Mouse (Mus musculus) forebrain, postnatal 0 days (tissue): ENCODE data around the gene Abracl. TPM values are rescaled to one million over a fixed set of nuclear protein-coding genes. Genes with fewer than 3 reads are reported as not detected.

Source experiments
- ATAC-seq: fragments of 200-750 bp; cut with Nextera tagmentation; 2 replicates; pipeline ENCODE4 v1.8.0; 2017; ENCODE audit warnings: mild to moderate bottlenecking, moderate library complexity
- DNase-seq: peaks from one replicate; pipeline ENCODE4 v3.0.0-alpha.2; 2015
- H3K27ac ChIP-seq: fragments of 300-500 bp; sonication (generic); 2 replicates; pipeline ENCODE4 v1.5.1; 2014; ENCODE audit warnings: low read depth, mild to moderate bottlenecking, antibody characterized with exemption, low read length, moderate library complexity, mixed read lengths
- H3K27me3 ChIP-seq: fragments of 300-500 bp; sonication (generic); 2 replicates; pipeline ENCODE4 v1.6.1; 2014; ENCODE audit warnings: mild to moderate bottlenecking, low read length, mixed read lengths; ENCODE audit not compliant: insufficient read depth
- H3K36me3 ChIP-seq: fragments of 300-500 bp; sonication (generic); 2 replicates; pipeline ENCODE4 v1.6.1; 2014; ENCODE audit warnings: mild to moderate bottlenecking, moderate library complexity; ENCODE audit not compliant: insufficient read depth
- H3K4me1 ChIP-seq: fragments of 300-500 bp; sonication (generic); 2 replicates; pipeline ENCODE4 v1.6.1; 2014; ENCODE audit warnings: antibody characterized with exemption; ENCODE audit not compliant: insufficient read depth
- H3K4me2 ChIP-seq: fragments of 300-500 bp; sonication (generic); 2 replicates; pipeline ENCODE4 v1.6.1; 2014; ENCODE audit warnings: low read depth, mild to moderate bottlenecking, moderate library complexity
- H3K4me3 ChIP-seq: fragments of 300-500 bp; sonication (generic); 2 replicates; pipeline ENCODE4 v1.5.1; 2014; ENCODE audit warnings: low read depth, low read length, mixed read lengths
- H3K9ac ChIP-seq: fragments of 300-500 bp; sonication (generic); 2 replicates; pipeline ENCODE4 v1.6.1; 2014; ENCODE audit warnings: mild to moderate bottlenecking
- H3K9me3 ChIP-seq: fragments of 300-500 bp; sonication (generic); 2 replicates; pipeline ENCODE4 v1.6.1; 2016; ENCODE audit warnings: low read length
- CTCF ChIP-seq: sonication (generic); IDR thresholded peaks from 2 replicates; pipeline ENCODE4 v1.5.1; 2016; ENCODE audit warnings: antibody characterized with exemption, control low read depth, low read depth
- WGBS: fragments of 180-500 bp; shearing (Covaris S2); extraction: QIAGEN DNeasy Blood & Tissue Kit; methylation state at CpG from one replicate; pipeline ENCODE4 v1.1.7; 2014; 5-methylcytosine and 5-hydroxymethylcytosine counted together
- polyA plus RNA-seq: library from polyadenylated mRNA; unstranded; fragments of >200 nt; fragmentation: Nextera tagmentation; extraction: Ambion mirVana; gene quantifications from 2 replicates; pipeline ENCODE4 v1.2.1, GENCODE M21; 2015
- total RNA-seq: library from RNA; depleted of rRNA; stranded (reverse); fragments of >200 nt; gene quantifications from 2 replicates; pipeline ENCODE4 v1.2.3, GENCODE M21; 2014; rRNA removed

Abracl gene
- total and polyA plus RNA-seq, 2 experiments from 2014 or later, result 39.1 to 71.2 TPM

DNA sequence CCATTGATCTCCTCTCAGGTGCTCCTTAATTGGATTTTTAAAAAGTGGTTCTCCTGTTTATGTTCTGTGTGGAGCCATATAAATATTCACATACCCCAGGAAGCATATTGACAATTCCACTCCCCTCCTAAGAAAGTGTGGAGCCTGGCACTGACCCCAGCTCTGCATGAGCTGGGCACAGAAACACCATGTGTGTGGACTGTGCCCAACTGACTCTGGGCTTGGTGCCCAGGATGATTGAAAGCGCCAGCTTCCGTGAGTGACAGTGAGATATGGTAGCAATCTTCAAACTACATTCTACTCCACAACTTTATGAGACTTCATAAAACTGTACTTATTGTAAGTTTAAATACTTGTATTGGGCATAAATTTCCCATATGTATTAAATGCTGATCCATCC lies 39.8 kb downstream of the Abracl start:
- H3K4me1 ChIP-seq, result no peaks in the 10 kb centered on the region
- H3K9me3 ChIP-seq, result no peaks in the 10 kb centered on the region
- no peak overlapping the region for H3K4me3 ChIP-seq
- H3K4me2 ChIP-seq, result no peak overlapping the region
- H3K27ac ChIP-seq, result no peak overlapping the region
- 40% methylated on average over 2 of the region's 2 CpGs for WGBS
- peak; percentile 86 for DNase-seq
- no peak for TF ChIP-seq CTCF
- no peak overlapping the region for H3K9ac ChIP-seq
- peak; percentile 95 for ATAC-seq
- H3K27me3 ChIP-seq, result no peaks in the 10 kb centered on the region
- no peaks in the 10 kb centered on the region for H3K36me3 ChIP-seq

DNA sequence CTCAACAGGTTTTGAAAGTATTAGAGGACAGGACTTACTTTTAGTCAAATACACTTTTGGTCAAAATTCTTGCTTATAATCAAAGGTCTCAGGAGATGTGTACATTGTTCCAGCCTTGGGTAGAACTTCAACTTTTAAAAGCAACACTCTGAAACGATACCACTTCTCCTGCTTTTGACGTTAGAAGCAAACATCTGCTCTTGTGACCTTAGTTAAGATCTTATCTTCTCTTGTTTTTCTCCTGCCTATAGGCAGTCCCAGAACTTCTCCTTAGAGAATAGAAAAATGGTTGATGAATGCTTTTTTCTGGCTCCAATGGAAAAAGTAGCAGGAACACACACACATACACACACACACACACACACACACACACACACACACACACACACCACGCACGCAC lies 57.0 kb downstream of the Abracl start:
- WGBS, result 89% methylated on average over 4 of the region's 4 CpGs
- no peak overlapping the region for H3K4me3 ChIP-seq

More for the DNA sequence above, 57.0 kb downstream of the Abracl start:
- no peaks in the 10 kb centered on the region for H3K9me3 ChIP-seq
- H3K4me2 ChIP-seq, result no peak overlapping the region
- H3K27me3 ChIP-seq, result no peaks in the 10 kb centered on the region
- no peak for TF ChIP-seq CTCF
- H3K9ac ChIP-seq, result no peak overlapping the region
- H3K4me1 ChIP-seq, result no peaks in the 10 kb centered on the region
- no peak overlapping the region for H3K27ac ChIP-seq
- ATAC-seq, result no peak
- no peaks in the 10 kb centered on the region for H3K36me3 ChIP-seq
- DNase-seq, result no peak

Other genes starting within 250 kb of the Abracl start
- gene Txlnb, start 227.1 kb downstream of the Abracl start, total RNA-seq, result 0.31 and 0.62 TPM in 2 replicates
- gene Txlnb, start 227.1 kb downstream of the Abracl start, polyA plus RNA-seq, result 0.28 and 0.53 TPM in 2 replicates
- 41.2 and 43.5 TPM in 2 replicates for gene Heca, start 75.2 kb downstream of the Abracl start, total RNA-seq
- gene Heca, start 75.2 kb downstream of the Abracl start, polyA plus RNA-seq, result 4.2 and 4.7 TPM in 2 replicates
- 52.9 and 64.3 TPM in 2 replicates for gene Reps1, start 32.6 kb upstream of the Abracl start, total RNA-seq
- 13.3 and 13.9 TPM in 2 replicates for gene Reps1, start 32.6 kb upstream of the Abracl start, polyA plus RNA-seq
- gene Ect2l, start 187.6 kb upstream of the Abracl start, total RNA-seq, result 0.23 TPM in 1 of 2 replicates, not detected in the other
- 0.24 and 0.58 TPM in 2 replicates for gene Ect2l, start 187.6 kb upstream of the Abracl start, polyA plus RNA-seq
- gene Ccdc28a, start 211.7 kb upstream of the Abracl start, total RNA-seq, result 5.1 and 6.2 TPM in 2 replicates
- gene Ccdc28a, start 211.7 kb upstream of the Abracl start, polyA plus RNA-seq, result 7.0 and 8.6 TPM in 2 replicates